Mouse (Mus musculus) forebrain, embryonic 16.5 days (tissue): Measurements from ENCODE around the gene Bmp2. TPM values are rescaled to one million over a fixed set of nuclear protein-coding genes. Genes with fewer than 3 reads are reported as not detected.

Experiments
- ATAC-seq: fragments of 200-750 bp; cut with Nextera tagmentation; 2 replicates; pipeline ENCODE4 v1.8.0; 2017; ENCODE audit warnings: mild to moderate bottlenecking, moderate library complexity
- H3K27ac ChIP-seq: fragments of 300-500 bp; sonication (generic); 2 replicates; pipeline ENCODE4 v1.5.1; 2014; ENCODE audit warnings: low read length, control low read depth
- H3K27me3 ChIP-seq: fragments of 300-500 bp; sonication (generic); replicated peaks from 2 replicates; pipeline ENCODE4 v1.6.1; 2014; ENCODE audit warnings: low read length; ENCODE audit not compliant: control insufficient read depth, insufficient read depth
- H3K36me3 ChIP-seq: fragments of 300-500 bp; sonication (generic); 2 replicates; pipeline ENCODE4 v1.6.1; 2014; ENCODE audit not compliant: control insufficient read depth, insufficient read depth
- H3K4me1 ChIP-seq: fragments of 300-500 bp; sonication (generic); replicated peaks from 2 replicates; pipeline ENCODE4 v1.6.1; 2014; ENCODE audit warnings: low read length; ENCODE audit not compliant: control insufficient read depth, insufficient read depth
- H3K4me2 ChIP-seq: fragments of 300-500 bp; sonication (generic); 2 replicates; pipeline ENCODE4 v1.6.1; 2014; ENCODE audit warnings: mild to moderate bottlenecking, low read length, control low read depth
- H3K4me3 ChIP-seq: fragments of 300-500 bp; sonication (generic); replicated peaks from 2 replicates; pipeline ENCODE4 v1.5.1; 2014; ENCODE audit warnings: mild to moderate bottlenecking, low read length, control low read depth
- H3K9ac ChIP-seq: fragments of 300-500 bp; sonication (generic); replicated peaks from 2 replicates; pipeline ENCODE4 v1.6.1; 2014; ENCODE audit warnings: low read depth, low read length, control low read depth
- H3K9me3 ChIP-seq: fragments of 300-500 bp; sonication (generic); 2 replicates; pipeline ENCODE4 v1.6.1; 2016; ENCODE audit warnings: low read length; ENCODE audit not compliant: control insufficient read depth
- WGBS: fragments of 180-500 bp; shearing (Covaris S2); extraction: QIAGEN DNeasy Blood & Tissue Kit; methylation state at CpG from one replicate; pipeline ENCODE4 v1.1.7; 2014; 5-methylcytosine and 5-hydroxymethylcytosine counted together
- polyA plus RNA-seq: library from polyadenylated mRNA; unstranded; fragments of >200 nt; fragmentation: Nextera tagmentation; extraction: Ambion mirVana; gene quantifications from 2 replicates; pipeline ENCODE4 v1.2.1, GENCODE M21; 2015

Gene Bmp2
- polyA plus RNA-seq, 1 experiment from 2014 or later: 1.7 TPM

DNA sequence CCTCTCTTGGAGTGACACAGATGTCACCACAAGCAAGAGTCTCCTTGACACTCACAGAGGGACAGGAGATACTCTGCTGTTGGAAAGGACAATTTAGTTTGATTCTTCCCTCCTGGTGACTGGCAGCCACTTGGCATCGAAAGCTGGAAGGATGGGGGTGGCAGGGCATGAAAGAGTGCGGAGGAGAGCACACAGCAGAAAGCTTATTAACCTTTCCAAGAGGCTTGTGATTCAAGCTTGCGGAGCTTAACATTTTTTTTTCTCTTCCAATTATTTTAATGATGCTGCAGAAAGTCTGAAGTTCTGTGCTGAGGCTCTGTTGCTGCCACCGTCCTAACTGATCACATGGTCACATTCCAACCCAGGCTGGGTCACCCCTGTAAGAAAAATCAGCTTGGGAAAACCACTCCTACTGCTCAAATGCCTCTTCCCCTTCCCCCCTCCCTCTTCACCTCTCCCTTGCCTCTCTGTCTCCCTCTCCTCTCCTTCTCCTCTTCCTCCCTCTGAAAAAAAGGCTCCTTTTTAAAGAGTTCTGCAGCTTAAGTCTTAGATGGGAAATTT lies 26.3 kb upstream of the Bmp2 start:
- WGBS: 16% methylated on average over 4 of the region's 4 CpGs
- no peak for ATAC-seq

DNA sequence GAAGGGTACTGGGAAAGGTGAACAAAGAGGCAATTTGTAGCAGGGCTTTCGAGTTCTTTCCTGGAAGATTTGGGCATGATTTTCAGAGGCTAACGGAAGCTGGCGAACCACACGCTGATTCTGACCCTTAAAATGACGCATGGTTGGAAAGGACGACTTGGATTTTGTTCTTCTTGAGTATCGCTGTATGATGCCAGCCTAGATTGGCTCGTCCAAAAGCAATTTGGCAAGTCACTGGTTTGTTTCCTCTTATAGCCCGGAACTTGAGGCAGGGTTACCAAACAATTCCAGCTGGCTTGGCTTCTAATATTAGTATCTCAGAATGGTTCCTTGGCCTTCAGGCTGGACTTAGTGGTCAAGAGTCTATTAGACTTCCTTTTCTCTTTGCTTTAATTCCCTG lies 22.6 kb upstream of the Bmp2 start:
- Histone ChIP-seq H3K27ac (no peak overlapping the region), H3K4me2 (no peak overlapping the region), H3K4me1 (no peaks in the 10 kb centered on the region), H3K9me3 (no peaks in the 10 kb centered on the region), H3K9ac (no peak overlapping the region), H3K4me3 (no peak overlapping the region), H3K36me3 (no peaks in the 10 kb centered on the region), H3K27me3 (no peaks in the 10 kb centered on the region)
- WGBS: 81% methylated on average over 9 of the region's 9 CpGs
- ATAC-seq: no peak

More for the DNA sequence above, 26.3 kb upstream of the Bmp2 start:
- Histone ChIP-seq H3K4me3 (no peak overlapping the region), H3K4me2 (no peak overlapping the region), H3K27me3 (no peaks in the 10 kb centered on the region), H3K27ac (no peak overlapping the region), H3K9ac (no peak overlapping the region), H3K9me3 (no peaks in the 10 kb centered on the region), H3K4me1 (no peaks in the 10 kb centered on the region), H3K36me3 (no peaks in the 10 kb centered on the region)

GRCm38 (mm10) chr2:133533073-133533472 lies 18.9 kb upstream of the Bmp2 start:
- Histone ChIP-seq H3K36me3 (no peaks in the 10 kb centered on the region), H3K4me3 (no peak overlapping the region), H3K4me1 (no peaks in the 10 kb centered on the region), H3K27ac (no peak overlapping the region), H3K27me3 (no peaks in the 10 kb centered on the region), H3K9me3 (no peaks in the 10 kb centered on the region), H3K4me2 (no peak overlapping the region), H3K9ac (no peak overlapping the region)
- WGBS: 81% methylated on average over 3 of the region's 3 CpGs
- no peak for ATAC-seq

DNA sequence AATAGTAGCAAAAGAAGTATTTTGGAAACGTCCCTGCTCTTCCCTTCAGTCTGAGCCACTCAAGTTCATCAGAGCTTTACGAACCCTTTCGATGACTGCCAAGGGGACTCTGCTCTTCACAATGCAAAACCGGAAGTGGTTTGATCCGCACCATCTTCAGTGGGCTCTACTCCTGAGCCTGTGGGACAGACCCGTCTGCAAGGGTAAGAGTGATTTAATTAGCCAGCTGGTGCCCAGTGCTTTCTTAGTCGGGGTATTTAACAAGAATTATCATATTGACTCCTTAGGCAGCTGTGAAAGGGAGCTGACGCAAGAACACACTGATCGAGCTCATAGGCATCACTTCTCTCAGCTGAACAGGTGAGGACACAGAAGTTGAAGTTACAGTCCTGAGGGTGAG lies 16.5 kb upstream of the Bmp2 start:
- no peak overlapping the region for H3K27ac ChIP-seq

DNA sequence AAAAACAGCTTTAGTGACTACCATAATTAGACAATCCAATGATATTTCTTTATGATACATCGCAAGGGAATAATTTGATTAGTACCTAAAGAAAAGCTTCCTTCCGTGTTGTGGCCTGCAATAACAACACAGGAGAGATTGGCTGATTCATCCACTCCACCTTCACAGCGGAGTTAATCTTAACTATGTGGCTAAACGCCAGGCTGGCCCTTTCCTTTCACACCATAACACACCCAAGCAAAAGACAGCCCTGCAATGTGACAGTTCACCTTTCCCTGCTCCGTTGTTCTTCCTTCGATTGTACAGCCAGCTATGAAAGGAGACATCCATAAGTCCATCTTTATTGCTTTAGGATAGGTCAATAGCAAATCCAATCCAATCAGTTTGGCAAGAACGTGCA lies 15.1 kb upstream of the Bmp2 start:
- WGBS: 86% methylated on average over 7 of the region's 7 CpGs
- Histone ChIP-seq H3K36me3 (no peaks in the 10 kb centered on the region), H3K27me3 (no peaks in the 10 kb centered on the region), H3K27ac (no peak overlapping the region), H3K4me1 (no peaks in the 10 kb centered on the region), H3K9ac (no peak overlapping the region), H3K9me3 (no peaks in the 10 kb centered on the region), H3K4me3 (no peak overlapping the region), H3K4me2 (no peak overlapping the region)
- ATAC-seq: no peak

More for the DNA sequence above, 16.5 kb upstream of the Bmp2 start:
- Histone ChIP-seq H3K4me3 (no peak overlapping the region), H3K9me3 (no peaks in the 10 kb centered on the region), H3K4me2 (no peak overlapping the region), H3K9ac (no peak overlapping the region), H3K4me1 (no peaks in the 10 kb centered on the region), H3K27me3 (no peaks in the 10 kb centered on the region), H3K36me3 (no peaks in the 10 kb centered on the region)
- WGBS: 71% methylated on average over 9 of the region's 9 CpGs
- no peak for ATAC-seq

- H3K9ac ChIP-seq: no peak overlapping the region
- ATAC-seq: no peak
- H3K27me3 ChIP-seq: no peaks in the 10 kb centered on the region
- H3K9me3 ChIP-seq: no peaks in the 10 kb centered on the region
- H3K36me3 ChIP-seq: no peaks in the 10 kb centered on the region
- WGBS: 23% methylated on average over 1 of the region's 1 CpGs
- no peak overlapping the region for H3K27ac ChIP-seq
- no peak overlapping the region for H3K4me2 ChIP-seq
- H3K4me3 ChIP-seq: no peak overlapping the region
- H3K4me1 ChIP-seq: no peaks in the 10 kb centered on the region
These were observed 11.3 kb upstream of the Bmp2 start for GRCm38 (mm10) chr2:133540702-133541101.

DNA sequence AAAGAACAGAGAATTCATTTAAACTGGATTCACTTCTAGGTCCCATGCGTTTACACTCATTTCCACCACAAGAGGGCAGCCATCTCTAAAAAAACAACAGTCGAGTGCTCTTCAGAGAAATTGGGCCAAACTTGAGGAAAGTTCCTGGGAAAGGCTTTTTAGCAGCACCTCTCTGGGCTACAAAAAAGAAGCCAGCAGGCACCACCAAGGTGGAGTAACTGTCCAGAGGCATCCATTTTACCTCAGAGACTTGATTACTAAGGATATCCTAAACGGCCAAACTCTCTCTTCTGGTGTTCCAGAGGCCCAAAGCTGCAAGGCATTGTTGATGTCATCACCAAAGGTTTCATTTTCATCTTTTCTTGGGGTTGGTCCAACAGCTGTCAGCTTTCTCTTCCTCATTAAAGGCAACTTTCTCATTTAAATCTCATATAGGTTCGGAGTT lies 1.7 kb upstream of the Bmp2 start:
- Histone ChIP-seq H3K9ac (no peak overlapping the region), H3K27me3 (peaks cover 38% of the 10 kb centered on the region), H3K4me1 (peaks cover 27% of the 10 kb centered on the region), H3K36me3 (no peaks in the 10 kb centered on the region), H3K9me3 (no peaks in the 10 kb centered on the region), H3K4me3 (no peak overlapping the region), H3K4me2 (no peak overlapping the region), H3K27ac (no peak overlapping the region)
- 26% methylated on average over 4 of the region's 4 CpGs for WGBS
- no peak for ATAC-seq

DNA sequence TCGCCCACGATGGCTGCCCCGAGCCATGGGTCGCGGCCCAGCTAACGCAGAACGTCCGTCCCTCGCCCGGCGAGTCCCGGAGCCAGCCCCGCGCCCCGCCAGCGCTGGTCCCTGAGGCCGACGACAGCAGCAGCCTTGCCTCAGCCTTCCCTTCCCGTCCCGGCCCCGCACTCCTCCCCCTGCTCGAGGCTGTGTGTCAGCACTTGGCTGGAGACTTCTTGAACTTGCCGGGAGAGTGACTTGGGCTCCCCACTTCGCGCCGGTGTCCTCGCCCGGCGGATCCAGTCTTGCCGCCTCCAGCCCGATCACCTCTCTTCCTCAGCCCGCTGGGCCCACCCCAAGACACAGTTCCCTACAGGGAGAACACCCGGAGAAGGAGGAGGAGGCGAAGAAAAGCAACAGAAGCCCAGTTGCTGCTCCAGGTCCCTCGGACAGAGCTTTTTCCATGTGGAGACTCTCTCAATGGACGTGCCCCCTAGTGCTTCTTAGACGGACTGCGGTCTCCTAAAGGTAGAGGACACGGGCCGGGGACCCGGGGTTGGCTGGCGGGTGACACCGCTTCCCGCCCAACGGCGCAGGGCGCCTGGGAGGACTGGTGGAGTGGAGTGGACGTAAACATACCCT lies 995 bp downstream of the Bmp2 start:
- Histone ChIP-seq H3K27me3 (peaks cover 44% of the 10 kb centered on the region), H3K9ac (peak overlapping the region; percentile 57), H3K36me3 (no peaks in the 10 kb centered on the region), H3K4me2 (peak overlapping the region; percentile 97), H3K4me3 (peak overlapping the region; percentile 55), H3K4me1 (peaks cover 27% of the 10 kb centered on the region), H3K9me3 (no peaks in the 10 kb centered on the region), H3K27ac (no peak overlapping the region)
- WGBS: 3% methylated on average over 47 of the region's 48 CpGs
- ATAC-seq: peak; percentile 37

- Histone ChIP-seq H3K9ac (no peak overlapping the region), H3K4me3 (peak overlapping the region; percentile 55), H3K36me3 (no peaks in the 10 kb centered on the region), H3K27me3 (peaks cover 44% of the 10 kb centered on the region), H3K27ac (no peak overlapping the region), H3K4me1 (peaks cover 27% of the 10 kb centered on the region), H3K9me3 (no peaks in the 10 kb centered on the region), H3K4me2 (peak overlapping the region; percentile 84)
- 47% methylated on average over 9 of the region's 9 CpGs for WGBS
- no peak for ATAC-seq
These were observed 1.9 kb downstream of the Bmp2 start for GRCm38 (mm10) chr2:133553911-133554285.
